Mouse (Mus musculus) retina, adult 2 months (tissue): ENCODE measurements around the gene Nexn.

Experiments used
- DNase-seq: peaks from one replicate; pipeline ENCODE4 v3.0.0-alpha.2; 2012; ENCODE audit warnings: low read depth, low spot score

Nexn gene

DNA sequence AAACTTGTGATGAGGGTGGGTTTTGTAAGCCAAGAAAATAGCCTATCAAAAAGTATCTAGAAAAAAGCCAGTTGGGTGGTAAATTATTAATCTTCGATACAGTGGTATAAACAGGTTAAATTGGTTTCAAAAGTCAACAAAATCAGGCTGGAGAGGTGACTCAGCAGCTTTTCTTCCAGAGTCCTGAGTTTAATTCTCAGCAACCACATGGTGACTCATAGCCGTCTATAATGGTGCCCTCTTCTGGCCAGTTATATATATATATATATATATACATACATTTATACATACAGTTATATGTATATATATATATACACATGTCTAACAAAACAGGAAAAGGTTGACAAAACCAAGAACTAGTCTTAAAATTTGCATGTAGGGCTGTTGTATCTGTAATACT is 27.3 kb downstream of the Nexn start:
- no peak for DNase-seq

DNA sequence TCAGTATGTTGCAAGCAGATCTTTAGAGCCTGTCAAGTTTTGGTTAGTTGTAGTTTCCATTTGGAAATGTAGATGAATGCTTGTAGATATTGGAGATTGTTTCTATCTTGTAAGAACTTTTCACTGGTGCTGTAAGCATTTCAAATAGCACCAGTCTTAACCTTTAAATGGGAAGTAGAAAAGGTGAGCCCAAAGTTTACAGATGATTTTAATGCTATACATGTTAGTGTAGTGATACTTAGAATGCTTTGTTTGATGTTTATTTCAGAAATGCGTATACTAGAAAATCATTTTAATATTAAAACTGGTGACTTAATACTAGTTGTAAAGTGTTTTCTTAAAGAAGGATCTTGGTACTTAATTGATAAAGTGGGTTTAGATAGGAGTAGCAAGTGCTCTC is 30.3 kb downstream of the Nexn start:
- DNase-seq = no peak

DNA sequence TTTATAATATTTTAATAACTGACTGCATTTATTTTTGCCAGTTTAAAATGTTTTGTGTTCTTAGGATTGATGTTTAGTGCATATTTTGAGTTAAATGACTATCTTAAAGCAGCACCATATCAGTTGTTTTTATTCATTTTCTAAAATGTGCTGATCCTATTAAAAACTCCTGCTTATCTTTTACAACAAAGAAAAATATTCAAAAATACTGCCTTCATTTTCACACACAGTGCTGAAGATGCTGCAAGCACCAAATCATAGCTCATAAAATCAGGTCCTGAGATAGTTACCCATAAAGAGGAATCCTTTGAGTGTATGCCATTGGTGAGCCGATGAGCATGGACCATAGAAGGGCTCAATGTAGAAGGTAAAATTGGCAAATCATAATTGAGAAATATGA is 30.9 kb downstream of the Nexn start:
- DNase-seq = no peak

DNA sequence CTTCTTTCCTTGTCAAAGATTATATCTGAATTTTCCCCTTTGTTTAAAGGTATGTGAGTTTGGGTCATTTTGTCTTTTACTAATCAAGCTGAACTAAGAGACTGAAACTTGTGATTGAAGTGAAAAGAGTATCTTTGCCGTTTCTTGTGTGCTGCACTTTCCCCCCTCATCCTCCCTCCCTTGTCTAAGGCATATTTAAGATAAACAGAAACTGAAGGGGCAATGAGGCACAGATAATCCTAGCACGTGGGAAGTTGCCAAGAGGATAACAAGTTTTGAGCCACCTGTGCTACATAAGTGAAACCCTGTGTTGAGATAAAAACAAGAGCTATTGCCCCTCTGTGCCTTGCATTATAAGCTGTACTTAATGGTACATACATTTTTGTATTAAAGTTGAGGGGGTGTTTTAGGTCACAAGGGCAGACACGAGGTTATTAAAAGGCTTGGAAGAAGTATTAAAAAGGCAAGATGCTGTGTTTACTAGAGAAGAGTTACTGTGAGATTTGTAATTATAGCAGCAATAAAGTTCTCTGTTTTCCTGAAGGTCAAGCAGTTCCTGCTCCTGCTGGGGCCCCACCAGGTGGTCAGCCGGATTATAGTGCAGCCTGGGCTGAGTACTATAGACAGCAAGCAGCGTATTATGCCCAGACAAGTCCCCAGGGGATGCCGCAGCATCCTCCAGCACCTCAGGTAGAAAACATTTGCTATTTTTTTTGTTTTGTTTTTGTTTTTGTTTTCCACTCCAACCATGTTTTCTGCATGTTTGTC is 34.6 kb downstream of the Nexn start:
- no peak for DNase-seq

DNA sequence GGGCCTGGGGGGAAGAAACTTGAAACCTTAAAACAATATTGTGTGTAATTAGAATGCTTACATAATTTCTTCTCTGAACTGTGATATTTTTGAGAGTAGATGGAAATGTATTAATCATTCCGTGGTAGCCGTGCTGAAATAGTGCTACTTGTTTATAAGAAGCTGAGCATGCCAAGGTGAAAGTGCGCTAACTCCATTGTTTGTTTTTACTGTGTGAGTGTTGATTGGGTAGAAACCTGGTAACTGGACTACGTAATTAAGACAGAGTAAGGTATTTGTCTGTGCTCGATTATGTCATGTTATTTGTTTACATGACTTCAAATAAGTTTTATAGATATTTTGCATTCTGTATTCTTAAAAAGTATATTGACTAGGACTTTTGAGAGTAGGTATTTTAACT is 36.9 kb downstream of the Nexn start:
- no peak for DNase-seq

DNA sequence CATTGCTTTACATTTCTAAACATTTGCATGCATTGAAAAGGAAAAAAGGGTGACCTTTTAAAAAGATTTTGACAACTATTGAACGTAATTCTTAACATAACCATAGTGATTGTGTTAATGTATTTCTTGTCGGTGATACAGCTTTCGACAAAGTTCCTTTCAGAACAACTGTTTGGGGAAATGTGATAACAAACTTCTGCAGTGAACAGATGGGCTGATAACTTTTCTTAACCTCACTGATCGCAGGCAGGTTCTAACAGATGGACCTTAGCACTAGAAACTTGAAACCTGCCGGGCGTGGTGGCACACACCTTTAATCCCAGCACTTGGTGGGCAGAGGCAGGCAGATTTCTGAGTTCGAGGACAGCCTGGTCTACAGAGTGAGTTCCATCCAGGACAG is 37.3 kb downstream of the Nexn start:
- no peak for DNase-seq

DNA sequence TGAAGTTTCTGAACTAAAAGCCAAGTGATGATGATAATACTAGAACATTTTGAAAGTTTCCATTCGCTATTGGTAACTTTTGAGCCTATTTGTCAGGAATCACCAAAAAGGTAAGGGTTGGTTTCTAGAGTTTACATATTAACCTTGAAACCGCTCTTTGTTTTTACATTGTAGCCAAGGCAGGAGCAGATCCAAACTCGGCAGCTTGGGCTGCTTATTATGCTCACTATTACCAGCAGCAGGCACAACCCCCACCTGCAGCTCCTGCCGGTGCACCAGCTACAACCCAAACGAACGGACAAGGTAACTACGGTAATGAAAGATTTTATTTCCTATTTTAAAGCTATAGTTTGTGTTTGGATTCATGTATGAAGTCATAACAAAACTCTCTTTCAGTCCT is 40.2 kb downstream of the Nexn start:
- DNase-seq = no peak

DNA sequence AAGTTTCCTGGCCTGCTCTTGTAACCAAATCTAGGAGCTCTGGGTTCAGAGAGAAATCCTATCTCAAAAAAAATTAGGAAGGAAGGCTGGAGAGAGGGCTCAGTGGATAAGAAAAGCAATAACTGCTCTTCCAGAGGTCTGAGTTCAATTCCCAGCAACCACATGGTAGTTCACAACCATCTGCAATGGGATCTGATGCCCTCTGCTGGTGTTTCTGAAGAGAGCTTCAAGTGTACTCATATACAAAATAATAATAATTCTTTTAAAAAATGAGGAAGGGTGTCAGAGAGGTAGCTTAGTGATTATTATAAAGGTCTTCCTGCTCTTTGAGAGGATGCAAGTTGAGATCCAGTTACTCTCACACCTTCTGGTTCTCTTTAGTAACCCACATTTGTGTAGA is 41.2 kb downstream of the Nexn start:
- no peak for DNase-seq

DNA sequence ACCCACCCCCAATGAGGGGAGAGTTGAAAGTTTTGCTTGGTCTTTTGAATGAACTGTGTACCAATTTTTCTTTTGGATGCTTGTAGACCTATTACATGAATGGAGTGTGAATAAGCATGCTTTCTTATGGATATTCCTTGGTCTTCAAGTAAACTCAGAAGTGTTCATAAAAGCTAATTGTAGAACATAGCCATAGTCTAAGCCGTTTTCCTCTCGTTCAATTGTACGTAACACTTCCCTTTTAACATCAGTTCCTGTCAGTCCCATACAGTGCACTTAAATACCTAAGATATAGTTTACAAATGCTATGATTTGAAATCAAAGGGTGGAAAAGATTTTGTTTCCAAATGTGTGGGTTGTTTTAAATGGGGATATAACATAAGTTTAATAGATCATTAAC is 52.7 kb downstream of the Nexn start:
- no peak for DNase-seq

DNA sequence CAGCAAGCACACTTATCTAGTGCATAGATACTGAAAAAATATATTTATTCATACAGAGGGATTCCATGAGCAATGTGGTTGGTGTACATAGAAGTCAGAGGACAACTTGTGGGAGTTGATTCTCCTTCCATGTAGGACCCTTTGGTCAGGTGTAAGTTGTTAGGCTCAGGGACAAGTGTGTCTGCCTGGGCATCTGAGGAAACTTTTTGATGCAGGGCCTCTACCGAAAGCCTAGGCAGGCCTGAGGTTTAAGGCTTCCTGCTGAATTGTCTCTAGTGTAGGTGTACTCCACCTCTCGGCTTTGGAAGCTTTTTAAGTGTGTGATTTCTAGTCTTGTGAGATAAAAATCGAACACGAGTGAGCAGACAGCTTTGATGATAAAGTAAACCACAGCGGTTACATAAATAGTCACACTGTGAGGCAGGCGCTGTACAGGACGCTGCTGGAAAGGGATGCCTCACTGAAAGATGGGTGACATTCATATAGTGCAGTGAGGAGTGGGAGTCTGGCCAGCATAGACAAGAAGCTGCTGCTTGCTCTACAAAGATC is 54.3 kb downstream of the Nexn start:
- no peak for DNase-seq

DNA sequence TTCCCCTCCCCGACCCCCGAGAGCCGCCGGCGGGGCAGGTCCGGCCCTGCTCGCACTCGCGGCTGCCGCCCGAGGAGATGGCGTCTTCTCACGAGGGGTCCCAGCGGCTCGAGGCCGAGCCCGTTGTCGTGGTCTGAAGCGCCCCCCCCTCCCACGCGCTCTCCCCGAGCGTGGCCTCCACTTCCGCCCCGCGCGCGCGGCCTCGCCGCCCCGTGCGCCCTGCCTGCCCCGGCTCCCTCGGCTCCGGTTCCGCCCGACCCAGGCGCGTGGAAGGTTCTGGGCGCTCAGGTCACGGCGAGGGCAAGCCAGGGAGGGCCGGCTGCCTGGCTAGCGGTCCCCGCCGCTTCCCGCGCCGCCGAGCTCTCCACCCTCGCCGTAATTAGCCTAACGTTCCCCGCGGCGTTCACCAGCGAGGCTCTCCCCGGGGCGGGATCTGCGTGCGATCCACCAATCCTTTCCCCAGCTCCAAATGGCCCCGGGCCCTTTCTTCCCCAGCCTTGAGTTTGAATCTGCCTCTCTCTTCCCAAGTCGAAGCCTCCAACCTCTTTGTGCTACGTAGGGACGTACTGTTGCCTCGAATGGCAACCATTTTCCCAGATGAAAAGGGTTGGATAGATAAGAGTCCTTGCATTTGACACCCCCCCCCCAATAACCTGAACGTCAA is 55.3 kb downstream of the Nexn start:
- no peak for DNase-seq

DNA sequence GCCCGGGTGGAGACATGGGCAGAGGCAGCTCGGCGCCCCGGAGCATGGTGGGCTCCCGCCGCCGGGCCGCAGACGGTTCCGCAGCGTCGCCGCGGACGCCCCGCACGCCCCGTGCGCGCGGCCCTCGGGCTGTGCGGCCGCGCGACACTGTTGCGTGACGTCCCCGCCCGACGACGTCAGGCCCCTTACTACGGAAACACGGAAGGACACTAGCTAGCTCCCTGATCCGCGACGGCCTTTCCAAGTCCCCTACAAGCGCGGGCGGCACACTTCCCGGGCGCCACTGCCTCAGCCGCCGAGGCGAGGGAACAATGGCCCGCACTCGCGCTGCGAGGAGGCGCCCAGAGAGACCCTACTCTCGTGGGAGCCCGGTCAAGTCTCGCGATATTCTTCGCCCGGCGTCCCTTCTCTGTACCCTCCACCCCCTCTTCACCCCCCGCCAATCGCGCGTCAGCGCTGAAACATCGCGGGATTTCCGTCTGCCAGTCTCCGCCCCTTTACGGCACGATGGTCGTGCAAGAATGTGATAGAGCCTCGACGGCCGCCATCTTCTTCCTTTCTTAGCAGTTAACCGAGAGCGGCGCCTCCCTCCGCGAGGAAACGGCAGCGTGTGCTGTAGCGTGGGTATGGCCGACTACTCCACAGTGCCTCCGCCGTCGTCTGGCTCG is 56.0 kb downstream of the Nexn start, which contains the start of the genes Dnajb4 and Fubp1:
TSS of gene Dnajb4 (minus strand) at position 336 of the 668 bp plus-strand sequence.
TSS of gene Fubp1 (plus strand) at position 456 of the 668 bp plus-strand sequence.
- DNase-seq = peak; percentile 98

DNA sequence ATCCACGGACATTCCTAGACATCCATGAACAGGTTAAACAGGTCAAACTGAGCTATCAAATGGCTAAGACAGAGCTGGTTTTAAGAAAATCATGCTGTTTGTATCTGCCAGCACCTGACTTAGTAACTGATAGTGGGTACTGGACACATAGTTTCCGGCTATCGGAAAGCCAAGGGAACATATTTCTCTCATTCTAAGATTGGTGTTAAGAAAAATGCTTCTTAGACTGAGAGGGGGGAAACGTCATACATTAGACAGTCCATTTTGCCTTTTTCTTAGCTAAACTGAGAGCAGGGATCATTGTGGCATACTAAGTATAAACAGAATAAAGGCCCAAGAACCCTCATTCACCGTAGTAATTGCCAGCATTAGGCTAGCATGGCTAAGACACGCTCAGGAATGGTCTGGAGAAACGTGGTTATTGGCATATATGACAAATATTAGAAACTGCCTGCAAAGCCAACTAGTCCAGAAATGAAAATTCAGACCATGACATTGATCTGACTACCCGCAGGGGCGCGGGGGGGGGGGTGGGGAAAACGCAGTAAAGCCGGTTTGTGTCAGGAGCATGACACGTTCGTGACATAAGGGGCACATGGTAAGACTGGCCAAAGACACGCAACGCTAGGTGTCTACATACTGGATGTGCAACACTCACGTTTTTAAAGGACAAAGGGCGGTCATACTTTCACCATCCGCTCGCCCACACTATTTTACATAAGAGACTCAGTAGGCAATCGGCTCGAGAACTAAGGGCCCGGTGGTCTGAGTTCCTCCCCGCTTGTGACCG is 56.8 kb downstream of the Nexn start:
- no peak for DNase-seq

DNA sequence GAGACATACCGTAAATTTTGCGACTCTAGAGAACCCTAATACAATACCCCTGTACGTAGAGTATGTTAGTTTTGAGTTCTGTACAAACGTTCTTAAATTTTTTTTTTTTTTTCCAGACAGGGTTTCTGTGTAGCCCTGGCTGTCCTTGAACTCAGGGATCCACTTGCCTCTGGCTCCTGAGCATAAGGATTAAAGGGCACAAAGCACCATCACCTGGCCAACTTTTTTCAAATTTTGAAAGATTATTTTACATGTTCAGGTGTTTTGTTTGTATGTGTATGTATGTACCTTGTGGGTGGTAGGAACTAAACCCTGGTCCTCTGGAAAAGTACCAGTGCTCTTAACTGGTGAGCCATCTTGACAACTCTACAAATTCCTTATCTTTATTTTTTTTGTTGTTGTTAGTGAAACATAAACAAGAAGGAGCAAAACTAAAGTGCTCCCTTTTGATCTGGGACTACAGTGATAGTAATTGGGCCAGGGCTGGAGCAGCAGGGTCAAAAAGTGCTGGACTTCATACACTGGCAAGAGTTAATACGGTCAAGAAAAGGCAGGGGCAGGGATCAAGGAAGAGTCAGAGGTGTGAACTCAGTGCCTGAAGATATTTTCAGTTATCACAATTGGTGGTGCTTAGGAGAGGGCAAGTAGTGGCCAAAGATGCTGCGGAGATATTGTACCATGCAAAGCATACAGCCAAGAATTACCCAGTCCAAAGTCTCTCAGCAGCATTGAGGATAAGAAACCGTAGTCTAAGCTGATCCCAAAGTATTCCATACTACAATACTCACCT is 57.9 kb downstream of the Nexn start:
- no peak for DNase-seq

DNA sequence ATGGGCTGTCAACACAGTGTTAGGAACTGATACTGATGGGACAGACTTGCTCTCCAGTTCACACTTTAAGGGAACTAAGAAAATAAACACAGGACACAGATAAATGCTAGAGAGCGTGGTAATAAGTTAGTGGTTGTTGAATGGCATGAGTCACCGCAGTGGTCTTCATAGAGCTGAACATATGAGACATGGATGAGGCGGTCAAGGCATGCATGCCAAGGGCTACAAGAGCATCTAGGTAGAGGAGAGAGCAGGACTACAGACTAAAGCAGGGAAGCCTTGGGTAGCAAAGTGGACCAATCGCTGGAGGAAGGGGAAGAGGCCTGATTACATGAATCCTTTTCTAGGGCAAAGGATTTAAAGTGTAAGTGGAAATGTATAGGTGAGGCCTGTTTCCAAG is 59.0 kb downstream of the Nexn start:
- no peak for DNase-seq

DNA sequence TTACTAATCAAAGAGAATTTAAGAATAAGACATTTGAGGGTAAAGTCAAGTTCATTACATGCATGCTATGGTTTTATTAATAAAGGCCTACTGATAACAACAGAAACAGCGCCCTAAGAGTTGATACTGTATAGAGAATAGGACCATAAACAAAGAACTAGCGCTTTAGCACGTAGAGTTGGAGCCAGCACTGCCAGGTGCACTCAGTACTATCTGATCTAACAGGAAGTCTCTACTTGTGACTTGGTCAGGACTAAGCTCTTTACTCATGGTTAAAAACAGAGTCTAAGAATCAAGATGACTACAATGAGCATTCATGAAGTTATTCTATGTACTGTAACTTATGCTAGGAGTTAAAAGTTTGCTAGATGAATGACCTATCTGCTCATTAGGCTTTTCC is 61.6 kb downstream of the Nexn start:
- DNase-seq = no peak

DNA sequence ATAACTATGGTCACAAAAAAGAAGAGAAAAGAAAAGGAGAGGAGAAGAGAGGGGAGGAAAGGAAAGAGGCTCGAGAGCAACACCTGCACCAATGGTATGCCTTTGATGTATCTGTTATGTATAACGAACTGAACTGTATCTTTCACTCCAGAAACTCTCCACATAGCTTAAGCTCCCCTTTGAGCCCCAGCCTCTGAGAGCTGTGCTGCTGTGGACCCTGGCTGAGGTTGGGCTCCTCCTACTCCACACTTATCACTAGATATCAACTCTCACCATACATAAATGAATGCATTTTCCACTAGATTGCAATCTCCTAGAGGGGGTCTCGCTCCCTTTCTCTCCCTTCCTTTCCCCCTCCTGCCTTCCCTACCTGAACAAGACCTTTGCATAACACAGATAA is 62.2 kb downstream of the Nexn start:
- no peak for DNase-seq

DNA sequence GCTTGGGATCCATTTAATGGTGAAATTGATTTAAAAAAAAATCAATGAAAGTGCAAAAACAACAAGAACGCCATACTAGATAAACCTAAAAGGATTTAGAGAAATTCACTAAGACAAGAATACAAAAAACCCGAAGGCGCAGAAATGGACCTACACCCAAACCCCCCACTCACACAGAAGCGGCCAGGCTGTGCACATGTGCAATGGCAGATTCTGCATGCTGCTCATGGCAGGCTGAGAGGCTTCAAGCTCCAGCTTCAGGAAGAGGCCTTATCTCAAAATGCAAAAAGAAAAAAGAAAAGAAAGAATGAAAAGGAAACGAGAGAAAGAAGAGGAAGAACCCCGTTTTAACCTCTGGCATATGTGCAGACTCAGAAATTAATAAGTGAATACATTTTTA is 62.7 kb downstream of the Nexn start:
- DNase-seq = no peak

DNA sequence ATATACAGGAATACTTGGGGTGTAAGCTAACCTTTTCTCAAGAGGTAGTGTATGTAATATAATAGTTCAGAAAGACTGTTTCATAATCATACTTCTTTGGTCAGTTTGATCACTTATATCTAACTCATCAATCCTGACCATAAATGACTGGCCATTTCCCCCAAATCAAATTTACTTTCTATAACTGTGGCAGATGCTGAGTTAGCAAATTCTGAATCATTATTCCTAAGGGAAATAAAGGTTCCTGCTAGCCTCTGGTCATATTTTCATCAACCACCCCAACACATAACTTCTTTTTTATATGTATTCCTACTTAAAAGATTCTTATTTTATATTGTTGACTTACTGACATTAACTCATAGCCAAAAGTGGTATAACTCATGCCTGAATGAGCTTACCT is 63.2 kb downstream of the Nexn start:
- no peak for DNase-seq

DNA sequence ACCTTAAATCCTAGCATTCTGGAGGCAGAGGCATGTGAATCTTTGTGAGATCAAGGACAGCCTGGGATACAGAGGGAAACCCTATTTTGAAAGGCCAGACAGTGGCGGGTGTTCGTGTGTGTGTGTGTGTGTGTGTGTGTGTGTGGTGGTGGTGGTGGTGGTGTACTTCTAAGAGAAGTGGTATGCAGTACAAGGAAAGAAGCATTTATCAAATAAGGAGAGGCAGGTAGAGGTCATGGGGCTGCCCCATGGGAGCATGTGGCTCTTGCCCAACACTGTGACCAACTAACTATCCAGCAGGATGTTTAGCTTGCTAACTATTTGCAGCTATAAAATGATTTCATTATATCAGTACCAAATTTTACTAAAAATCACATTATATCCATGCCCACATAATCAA is 64.5 kb downstream of the Nexn start:
- no peak for DNase-seq

DNA sequence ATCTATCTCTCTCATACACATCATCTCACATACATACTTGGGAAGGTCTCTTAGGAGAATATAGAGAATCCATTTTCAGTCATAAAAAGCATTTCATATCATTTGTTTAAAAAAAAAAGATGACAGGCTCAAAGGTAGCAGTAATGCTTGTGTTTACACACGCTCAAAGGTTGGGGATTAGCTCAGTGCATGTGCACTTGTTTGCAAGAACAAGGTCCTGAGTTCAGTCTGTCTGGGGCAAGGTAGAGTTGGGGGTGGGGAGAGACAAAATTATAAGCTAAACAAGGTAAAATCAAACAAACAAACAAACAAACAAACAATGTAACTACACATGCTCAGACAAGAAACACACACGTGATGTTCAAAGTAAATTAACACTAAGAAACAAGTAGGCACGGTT is 65.0 kb downstream of the Nexn start:
- DNase-seq = no peak
